Mouse (Mus musculus) E14TG2a.4 (cell line): ENCODE measurements around the gene Iqch.

ENCODE experiments used
- CTCF ChIP-seq: conservative IDR thresholded peaks from 2 replicates; pipeline ENCODE4 v1.5.1; 2014; ENCODE audit warnings: low read length
- NANOG ChIP-seq: IDR thresholded peaks from 2 replicates; pipeline ENCODE4 v1.6.1; 2014; ENCODE audit warnings: borderline replicate concordance, low read length, mixed read lengths
- POU5F1 ChIP-seq: IDR thresholded peaks from 2 replicates; pipeline ENCODE4 v1.6.1; 2014; ENCODE audit warnings: low read length, borderline replicate concordance

GRCm38 (mm10) chr9:63503890-63504289 lies 98.4 kb downstream of the Iqch start:
- TF ChIP-seq CTCF (no peak), NANOG (no peak), POU5F1 (no peak)
